Comparison of ENCODE assay signal across 9 mouse cellular contexts in the genomic region with DNA sequence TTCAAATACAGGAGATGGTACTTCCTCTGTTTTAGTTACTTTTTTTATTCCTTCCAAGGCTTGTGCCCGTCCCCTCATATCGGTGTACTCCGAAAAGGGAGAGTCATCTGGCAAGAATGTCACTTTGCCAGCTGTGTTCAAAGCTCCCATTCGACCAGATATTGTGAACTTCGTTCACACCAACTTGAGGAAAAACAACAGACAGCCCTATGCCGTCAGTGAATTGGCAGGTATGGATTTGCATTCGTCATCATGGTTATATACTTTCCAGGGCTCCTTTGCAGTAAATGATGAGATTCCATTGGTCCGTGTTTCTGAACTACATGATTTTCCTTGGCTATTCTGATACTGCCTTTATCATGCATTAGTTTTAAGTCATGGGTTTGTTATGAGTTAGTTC. TPM values are rescaled to one million over a fixed set of nuclear protein-coding genes. Genes with fewer than 3 reads are reported as not detected.
A peak's percentile ranks its signal among the peaks of the same experiment; 100 is the strongest.
DNase-seq lines count a peak whose midpoint lies in the region; ATAC-seq and TF ChIP-seq lines count a peak whose summit lies in the region.
"Had no signal": no experiment of that assay in that cellular context is flagged by ENCODE, and none has a peak within 500 bp of the region (broad histone marks: within the 10 kb centered on the region; RNA-seq: fewer than 3 reads in every experiment).

No protein-coding gene starts in this region.

- intact Hi-C loops in gastrocnemius, postnatal 14 days (cut with DNase I; ENCODE audit: low total_unique reads): loop anchor here (5.0 kb wide), 1 partner anchor 98 kb away; no protein-coding TSS in a partner anchor

- no peak for TF ChIP-seq CTCF in lung, adult 2 months (IDR thresholded peaks at IDR 0.05; ENCODE audit: insufficient read depth, low read length)

- WGBS in kidney, embryonic 16.5 days: 58% methylated on average over 8 of the region's 8 CpGs
- WGBS in lung, adult 2 months: 46% methylated on average over 8 of the region's 8 CpGs

- H3K9ac ChIP-seq in kidney, embryonic 16.5 days (replicated peaks; ENCODE audit: low read length): peak overlapping the region; percentile 46; the same call in 1 of the 2 replicates

- no peak overlapping the region for H3K27ac ChIP-seq in kidney, embryonic 16.5 days (ENCODE audit: low read length)
- no peak overlapping the region for H3K27ac ChIP-seq in brown adipose tissue, adult 24 weeks (replicated peaks; ENCODE audit: low read depth, low read length)

- peak overlapping the region; percentile 85 for H3K4me2 ChIP-seq in kidney, embryonic 16.5 days (replicated peaks; ENCODE audit: low read depth, low read length)
- peak overlapping the region; percentile 92 for H3K4me2 ChIP-seq in myocyte (ENCODE audit: low read depth)

- peak overlapping the region; percentile 65 for H3K4me3 ChIP-seq in kidney, embryonic 16.5 days (ENCODE audit: low read length)
- peak overlapping the region; percentile 15; the same call in 1 of the 2 replicates for H3K4me3 ChIP-seq in brown adipose tissue, adult 24 weeks (ENCODE audit: insufficient read depth, low read depth, low read length)
- H3K4me3 ChIP-seq in myocyte: peak overlapping the region; percentile 99
- no peak overlapping the region for H3K4me3 ChIP-seq in lung, adult 2 months (replicated peaks; ENCODE audit: extremely low read depth, low read depth, low read length)

- no peak for DNase-seq in kidney, postnatal 4 days
- peak; percentile 11 for DNase-seq in induced T-regulatory cell, adult 2 months (ENCODE audit: low read depth)
- DNase-seq in cerebellum, postnatal 14 days: no peak
- DNase-seq in gastrocnemius, postnatal 14 days: no peak
- DNase-seq in lung, adult 2 months: no peak
- DNase-seq: cerebellum, adult 9-11 months had no signal

- no peak for TF ChIP-seq POLR2A in myocyte (IDR thresholded peaks at IDR 0.05; ENCODE audit: insufficient read length, low read depth)
- no peak for TF ChIP-seq POLR2A in lung, adult 2 months (IDR thresholded peaks at IDR 0.05; ENCODE audit: borderline replicate concordance, extremely low read depth, low read depth, low read length)

- peaks cover 42% of the 10 kb centered on the region for H3K36me3 ChIP-seq in kidney, embryonic 16.5 days (ENCODE audit: insufficient read depth, low read length)
- peaks cover 45% of the 10 kb centered on the region for H3K36me3 ChIP-seq in myocyte (ENCODE audit: control insufficient read depth, insufficient read depth)

- no peaks in the 10 kb centered on the region for H3K27me3 ChIP-seq in kidney, embryonic 16.5 days (ENCODE audit: insufficient read depth, low read length)
- no peaks in the 10 kb centered on the region for H3K27me3 ChIP-seq in myocyte (ENCODE audit: control insufficient read depth, insufficient read depth, insufficient read length)

- H3K4me1 ChIP-seq in kidney, embryonic 16.5 days (ENCODE audit: insufficient read depth, low read length): peaks cover 17% of the 10 kb centered on the region
- H3K4me1 ChIP-seq in brown adipose tissue, adult 24 weeks (ENCODE audit: control insufficient read depth, insufficient read depth, insufficient read length, low read length): peaks cover under 1% of the 10 kb centered on the region; the same call in 1 of the 2 replicates
- H3K4me1 ChIP-seq in lung, adult 2 months (ENCODE audit: control insufficient read depth, insufficient read depth, low read length): peaks cover 7% of the 10 kb centered on the region

- no peaks in the 10 kb centered on the region for H3K9me3 ChIP-seq in kidney, embryonic 16.5 days (ENCODE audit: low read length)

- peaks cover 57% of the 10 kb centered on the region for H3K79me2 ChIP-seq in myocyte (ENCODE audit: control insufficient read depth, insufficient read depth)

- no peak overlapping the region for H3ac ChIP-seq in myocyte (ENCODE audit: control insufficient read depth, insufficient read length)

- no peak for ATAC-seq in kidney, embryonic 16.5 days (ENCODE audit: low FRiP score, low TSS enrichment)

TF ChIP-seq in myocyte, 11 proteins besides CTCF, POLR2A, EP300 and RAD21:
- TF ChIP-seq USF1 (IDR thresholded peaks at IDR 0.05; ENCODE audit: low read depth): no peak
- no peak for TF ChIP-seq E2F4 (IDR thresholded peaks at IDR 0.05; ENCODE audit: insufficient read depth)
- no peak for TF ChIP-seq MYOD1 (IDR thresholded peaks at IDR 0.05; ENCODE audit: control insufficient read depth in 1 of 3, insufficient read length in 2 of 3, low read depth in 2 of 3)

RNA-seq across cellular contexts. Expression of a gene that starts 1.6 kb away (rescaled TPM):
- polyA plus RNA-seq in kidney, embryonic 16.5 days (2015; fragmentation: Nextera tagmentation; extraction: Ambion mirVana): 1,111 and 1,181 TPM in 2 replicates
- 420 and 430 TPM in 2 replicates for polyA plus RNA-seq in brown adipose tissue, adult 24 weeks (2012; ENCODE audit: insufficient read depth, insufficient read length, missing spikeins)
- 1,028 TPM for polyA plus RNA-seq in myocyte (2012; fragmentation: generic; extraction: Trizol)
- total RNA-seq in gastrocnemius, postnatal 14 days (2021): 100 to 1,000 TPM; 594 to 710 TPM
- polyA plus RNA-seq in lung, adult 2 months (2012; rRNA removed): 232 and 320 TPM in 2 replicates

RNA-seq across cellular contexts. Expression of a gene that starts 1.9 kb away (rescaled TPM):
- 26.8 and 32.1 TPM in 2 replicates for polyA plus RNA-seq in kidney, embryonic 16.5 days (2015; fragmentation: Nextera tagmentation; extraction: Ambion mirVana)
- 2.3 TPM in 1 of 2 replicates, not detected in the other for polyA plus RNA-seq in brown adipose tissue, adult 24 weeks (2012; ENCODE audit: insufficient read depth, insufficient read length, missing spikeins)
- 7.1 TPM for polyA plus RNA-seq in myocyte (2012; fragmentation: generic; extraction: Trizol)
- 1 to 10 TPM; 1.9 to 2.1 TPM for total RNA-seq in gastrocnemius, postnatal 14 days (2021)
- polyA plus RNA-seq in lung, adult 2 months (2012; rRNA removed): 0.43 and 0.91 TPM in 2 replicates

RNA-seq across cellular contexts. Expression of a gene that starts 4.3 kb away (rescaled TPM):
- polyA plus RNA-seq in kidney, embryonic 16.5 days (2015; fragmentation: Nextera tagmentation; extraction: Ambion mirVana): 31.9 and 37.3 TPM in 2 replicates
- 62.6 and 69.4 TPM in 2 replicates for polyA plus RNA-seq in brown adipose tissue, adult 24 weeks (2012; ENCODE audit: insufficient read depth, insufficient read length, missing spikeins)
- 6.0 TPM for polyA plus RNA-seq in myocyte (2012; fragmentation: generic; extraction: Trizol)
- total RNA-seq in gastrocnemius, postnatal 14 days (2021): 10 to 100 TPM; 15.6 to 16.4 TPM
- polyA plus RNA-seq in lung, adult 2 months (2012; rRNA removed): 7.6 and 11.9 TPM in 2 replicates

RNA-seq across cellular contexts. Expression of a gene that starts 57.8 kb away (rescaled TPM):
- 0.07 and 0.24 TPM in 2 replicates for polyA plus RNA-seq in kidney, embryonic 16.5 days (2015; fragmentation: Nextera tagmentation; extraction: Ambion mirVana)
- polyA plus RNA-seq in brown adipose tissue, adult 24 weeks (2012; ENCODE audit: insufficient read depth, insufficient read length, missing spikeins): 57.9 and 76.0 TPM in 2 replicates
- polyA plus RNA-seq in myocyte (2012; fragmentation: generic; extraction: Trizol): 0.23 TPM
- under 1 TPM in 1 of 2 experiments, not detected in 1; 0.18 TPM for total RNA-seq in gastrocnemius, postnatal 14 days (2021)
- 2.9 TPM in 2 replicates for polyA plus RNA-seq in lung, adult 2 months (2012; rRNA removed)
